Mouse (Mus musculus) liver, embryonic 15.5 days (tissue): ENCODE data around the gene Sept9. TPM values are rescaled to one million over a fixed set of nuclear protein-coding genes. Genes with fewer than 3 reads are reported as not detected.

ENCODE experiments used
- ATAC-seq: fragments of 200-750 bp; cut with Nextera tagmentation; 2 replicates; pipeline ENCODE4 v1.8.0; 2017; ENCODE audit warnings: moderate number of reproducible peaks, mild to moderate bottlenecking, moderate library complexity; ENCODE audit not compliant: insufficient read depth
- H3K27ac ChIP-seq: fragments of 300-500 bp; sonication (generic); replicated peaks from 2 replicates; pipeline ENCODE4 v1.5.1; 2015; ENCODE audit warnings: mild to moderate bottlenecking, inconsistent platforms
- H3K27me3 ChIP-seq: fragments of 300-500 bp; sonication (generic); 2 replicates; pipeline ENCODE4 v1.6.1; 2015; ENCODE audit warnings: mild to moderate bottlenecking, inconsistent platforms
- H3K36me3 ChIP-seq: fragments of 300-500 bp; sonication (generic); replicated peaks from 2 replicates; pipeline ENCODE4 v1.6.1; 2015; ENCODE audit warnings: moderate library complexity, mild to moderate bottlenecking, inconsistent platforms
- H3K4me1 ChIP-seq: fragments of 300-500 bp; sonication (generic); replicated peaks from 2 replicates; pipeline ENCODE4 v1.6.1; 2015; ENCODE audit warnings: inconsistent platforms
- H3K4me2 ChIP-seq: fragments of 300-500 bp; sonication (generic); 2 replicates; pipeline ENCODE4 v1.6.1; 2015; ENCODE audit warnings: moderate library complexity, mild to moderate bottlenecking, inconsistent platforms
- H3K4me3 ChIP-seq: fragments of 300-500 bp; sonication (generic); replicated peaks from 2 replicates; pipeline ENCODE4 v1.5.1; 2015; ENCODE audit warnings: mild to moderate bottlenecking, inconsistent platforms
- H3K9ac ChIP-seq: fragments of 300-500 bp; sonication (generic); 2 replicates; pipeline ENCODE4 v1.6.1; 2015; ENCODE audit warnings: moderate library complexity, mild to moderate bottlenecking, inconsistent platforms
- H3K9me3 ChIP-seq: fragments of 300-500 bp; sonication (generic); replicated peaks from 2 replicates; pipeline ENCODE4 v1.6.1; 2016; ENCODE audit warnings: inconsistent platforms
- WGBS: fragments of 180-500 bp; shearing (Covaris S2); methylation state at CpG from one replicate; pipeline ENCODE4 v1.1.7; 2015; ENCODE audit warnings: mixed read lengths; ENCODE audit not compliant: insufficient replicate concordance; 5-methylcytosine and 5-hydroxymethylcytosine counted together
- polyA plus RNA-seq: library from polyadenylated mRNA; unstranded; fragments of >200 nt; fragmentation: Nextera tagmentation; extraction: Ambion mirVana; gene quantifications from 2 replicates; pipeline ENCODE4 v1.2.1, GENCODE M21; 2015

The Sept9 gene
- polyA plus RNA-seq, 1 experiment from 2014 or later = 41.0 TPM

- Histone ChIP-seq H3K9ac (no peak overlapping the region), H3K4me1 (peaks cover 7% of the 10 kb centered on the region; the same call in 1 of the 2 replicates), H3K27me3 (no peaks in the 10 kb centered on the region), H3K36me3 (0 out of 2 replicates have a peak, but pooled peaks cover 7% of the 10 kb centered on the region), H3K9me3 (no peaks in the 10 kb centered on the region), H3K27ac (no peak overlapping the region), H3K4me3 (no peak overlapping the region), H3K4me2 (no peak overlapping the region)
- WGBS = 65% methylated on average over 14 of the region's 14 CpGs
- ATAC-seq = no peak
Observed at GRCm38 (mm10) chr11:117296500-117297189, 97.2 kb downstream of the Sept9 start.

- no peak for ATAC-seq
- Histone ChIP-seq H3K9me3 (no peaks in the 10 kb centered on the region), H3K9ac (no peak overlapping the region), H3K4me3 (no peak overlapping the region), H3K36me3 (0 out of 2 replicates have a peak, but pooled peaks cover 4% of the 10 kb centered on the region), H3K4me1 (peaks cover 4% of the 10 kb centered on the region; the same call in 1 of the 2 replicates), H3K4me2 (no peak overlapping the region), H3K27ac (no peak overlapping the region), H3K27me3 (no peaks in the 10 kb centered on the region)
- 59% methylated on average over 3 of the region's 3 CpGs for WGBS
Observed at GRCm38 (mm10) chr11:117297190-117297829, 97.8 kb downstream of the Sept9 start.

- H3K9me3 ChIP-seq = no peaks in the 10 kb centered on the region
- no peak overlapping the region for H3K4me2 ChIP-seq
- no peak for ATAC-seq
- 0 out of 2 replicates have a peak, but pooled peaks cover 3% of the 10 kb centered on the region for H3K4me1 ChIP-seq
- 71% methylated on average over 6 of the region's 6 CpGs for WGBS
- H3K27ac ChIP-seq = no peak overlapping the region
- H3K36me3 ChIP-seq = 0 out of 2 replicates have a peak, but pooled peaks cover 3% of the 10 kb centered on the region
- H3K9ac ChIP-seq = no peak overlapping the region
- H3K27me3 ChIP-seq = no peaks in the 10 kb centered on the region
- H3K4me3 ChIP-seq = no peak overlapping the region
Observed at GRCm38 (mm10) chr11:117299741-117300140, 100.3 kb downstream of the Sept9 start.

- ATAC-seq = no peak
- Histone ChIP-seq H3K27me3 (no peaks in the 10 kb centered on the region), H3K27ac (no peak overlapping the region), H3K4me2 (no peak overlapping the region), H3K4me1 (0 out of 2 replicates have a peak, but pooled peaks cover 3% of the 10 kb centered on the region), H3K4me3 (no peak overlapping the region), H3K36me3 (0 out of 2 replicates have a peak, but pooled peaks cover 3% of the 10 kb centered on the region), H3K9me3 (no peaks in the 10 kb centered on the region), H3K9ac (no peak overlapping the region)
- WGBS = 69% methylated on average over 4 of the region's 4 CpGs
Observed at GRCm38 (mm10) chr11:117300809-117301208, 101.3 kb downstream of the Sept9 start.

- WGBS = 67% methylated on average over 6 of the region's 6 CpGs
Observed at GRCm38 (mm10) chr11:117301716-117302115, 102.3 kb downstream of the Sept9 start.

GRCm38 (mm10) chr11:117302371-117302770 lies 102.9 kb downstream of the Sept9 start:
- Histone ChIP-seq H3K4me1 (peaks cover 11% of the 10 kb centered on the region), H3K4me3 (no peak overlapping the region), H3K36me3 (0 out of 2 replicates have a peak, but pooled peaks cover 3% of the 10 kb centered on the region), H3K9ac (no peak overlapping the region), H3K27ac (no peak overlapping the region), H3K4me2 (no peak overlapping the region), H3K27me3 (no peaks in the 10 kb centered on the region), H3K9me3 (no peaks in the 10 kb centered on the region)
- WGBS = 61% methylated on average over 5 of the region's 5 CpGs
- no peak for ATAC-seq

More at GRCm38 (mm10) chr11:117301716-117302115, 102.3 kb downstream of the Sept9 start:
- Histone ChIP-seq H3K27me3 (no peaks in the 10 kb centered on the region), H3K27ac (no peak overlapping the region), H3K9ac (no peak overlapping the region), H3K4me3 (no peak overlapping the region), H3K9me3 (no peaks in the 10 kb centered on the region), H3K4me2 (no peak overlapping the region), H3K36me3 (0 out of 2 replicates have a peak, but pooled peaks cover 3% of the 10 kb centered on the region), H3K4me1 (peaks cover 5% of the 10 kb centered on the region)
- no peak for ATAC-seq

- Histone ChIP-seq H3K4me2 (no peak overlapping the region), H3K4me1 (peaks cover 43% of the 10 kb centered on the region), H3K27me3 (no peaks in the 10 kb centered on the region), H3K9me3 (no peaks in the 10 kb centered on the region), H3K9ac (no peak overlapping the region), H3K36me3 (no peaks in the 10 kb centered on the region), H3K4me3 (no peak overlapping the region), H3K27ac (no peak overlapping the region)
- 60% methylated on average over 7 of the region's 7 CpGs for WGBS
- no peak for ATAC-seq
Observed at GRCm38 (mm10) chr11:117305509-117306188, 106.2 kb downstream of the Sept9 start.

GRCm38 (mm10) chr11:117306311-117307088 lies 107.0 kb downstream of the Sept9 start:
- H3K4me2 ChIP-seq = no peak overlapping the region
- no peak for ATAC-seq
- peaks cover 46% of the 10 kb centered on the region for H3K4me1 ChIP-seq
- H3K27ac ChIP-seq = peak overlapping the region; percentile 38; the same call in 1 of the 2 replicates
- 34% methylated on average over 14 of the region's 14 CpGs for WGBS
- H3K27me3 ChIP-seq = no peaks in the 10 kb centered on the region
- H3K9ac ChIP-seq = no peak overlapping the region
- no peak overlapping the region for H3K4me3 ChIP-seq
- no peaks in the 10 kb centered on the region for H3K9me3 ChIP-seq
- H3K36me3 ChIP-seq = no peaks in the 10 kb centered on the region

GRCm38 (mm10) chr11:117307895-117308786 lies 108.7 kb downstream of the Sept9 start:
- 19% methylated on average over 13 of the region's 13 CpGs for WGBS
- H3K36me3 ChIP-seq = no peaks in the 10 kb centered on the region
- no peaks in the 10 kb centered on the region for H3K9me3 ChIP-seq
- peaks cover 60% of the 10 kb centered on the region for H3K4me1 ChIP-seq
- H3K4me2 ChIP-seq = peak overlapping the region; percentile 52
- no peak overlapping the region for H3K9ac ChIP-seq
- no peak overlapping the region; the same call in 1 of the 2 replicates for H3K4me3 ChIP-seq
- peak; percentile 60 for ATAC-seq
- peak overlapping the region; percentile 48; the same call in 1 of the 2 replicates for H3K27ac ChIP-seq
- no peaks in the 10 kb centered on the region for H3K27me3 ChIP-seq
